Mouse (Mus musculus) natural killer cell, adult 2 months (primary cell): ENCODE results near the gene Gpm6a.

ENCODE experiments used
- DNase-seq, 2 experiments: peaks; one replicate each; pipeline ENCODE4 v3.0.0; 2022; ENCODE audit warnings: low spot score in 2 of 2

The Gpm6a gene

DNA sequence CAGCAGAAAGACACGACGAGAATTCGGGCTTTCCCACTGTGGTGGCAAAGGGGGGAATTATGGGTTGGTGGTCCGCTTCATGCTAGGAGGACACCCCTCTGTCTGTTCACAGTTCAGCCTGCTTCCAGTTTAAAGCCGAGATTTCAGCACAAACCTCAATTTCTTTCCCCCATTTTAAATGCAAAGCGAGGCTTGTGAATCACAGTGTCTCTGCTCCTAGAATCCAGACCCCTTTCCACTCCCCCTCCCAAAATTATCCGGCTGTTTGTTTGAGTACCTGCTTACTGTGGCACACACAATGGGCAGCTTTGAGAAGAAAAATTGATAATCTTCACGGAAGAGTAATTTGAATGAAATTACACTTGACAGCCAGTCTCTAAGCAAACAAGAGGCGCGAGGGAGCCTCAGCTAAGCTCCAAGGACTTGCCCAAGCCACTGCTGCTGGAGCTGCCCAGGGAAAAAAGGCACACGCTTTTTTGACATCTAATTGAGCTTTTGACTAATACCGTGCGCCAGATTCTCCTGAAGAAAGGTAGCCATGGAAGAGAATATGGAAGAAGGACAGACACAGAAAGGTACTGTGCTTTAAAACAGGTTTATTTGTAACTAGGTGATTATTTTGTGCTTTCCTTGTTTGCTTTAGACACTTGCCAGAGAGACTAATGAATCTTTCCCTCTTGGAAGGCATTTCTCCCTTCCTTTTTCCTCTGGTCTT, at the start of gene Gpm6a:
TSS of gene Gpm6a (plus strand) at position 103 of the 715 bp plus-strand sequence.
- DNase-seq: no peak

DNA sequence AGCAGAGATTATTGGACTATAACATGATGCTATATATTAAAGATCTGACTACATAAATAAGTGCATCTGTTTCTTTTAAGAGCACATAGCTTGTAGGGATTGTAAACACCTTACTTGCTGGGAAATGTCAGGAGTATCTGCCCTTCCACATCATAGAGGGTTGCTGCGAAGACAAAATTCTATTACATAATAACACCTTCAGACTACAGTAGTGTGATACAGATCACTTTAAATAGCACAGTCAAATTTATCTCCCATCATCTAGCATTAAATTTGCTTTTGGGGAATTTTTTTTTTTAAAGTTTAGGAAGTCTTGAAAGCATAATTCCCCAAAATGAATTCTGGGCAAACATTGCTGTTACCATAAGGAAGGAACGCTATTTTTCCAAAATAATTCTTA, 41.8 kb upstream of the Gpm6a start:
- DNase-seq: no peak

DNA sequence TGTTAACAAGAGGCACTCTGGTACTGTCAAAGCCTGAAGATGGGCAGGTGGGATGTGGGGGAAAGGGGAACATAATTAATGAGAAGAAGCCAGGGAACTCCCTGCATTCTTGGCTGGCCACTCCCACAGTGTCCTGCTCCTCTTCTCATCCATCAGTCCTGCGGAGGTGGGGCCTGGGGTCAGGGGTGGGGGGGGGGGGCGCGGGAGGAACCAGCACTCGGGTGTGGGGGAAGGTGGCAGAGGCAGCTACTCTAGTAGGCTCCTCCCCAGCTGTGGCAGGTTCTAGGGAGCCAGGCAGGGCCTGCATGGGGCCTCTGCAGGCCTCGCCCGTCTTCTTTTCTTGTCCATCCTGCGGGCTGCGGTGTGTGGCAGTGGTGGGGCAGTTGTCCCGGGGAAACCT, 36.9 kb upstream of the Gpm6a start:
- DNase-seq: no peak

DNA sequence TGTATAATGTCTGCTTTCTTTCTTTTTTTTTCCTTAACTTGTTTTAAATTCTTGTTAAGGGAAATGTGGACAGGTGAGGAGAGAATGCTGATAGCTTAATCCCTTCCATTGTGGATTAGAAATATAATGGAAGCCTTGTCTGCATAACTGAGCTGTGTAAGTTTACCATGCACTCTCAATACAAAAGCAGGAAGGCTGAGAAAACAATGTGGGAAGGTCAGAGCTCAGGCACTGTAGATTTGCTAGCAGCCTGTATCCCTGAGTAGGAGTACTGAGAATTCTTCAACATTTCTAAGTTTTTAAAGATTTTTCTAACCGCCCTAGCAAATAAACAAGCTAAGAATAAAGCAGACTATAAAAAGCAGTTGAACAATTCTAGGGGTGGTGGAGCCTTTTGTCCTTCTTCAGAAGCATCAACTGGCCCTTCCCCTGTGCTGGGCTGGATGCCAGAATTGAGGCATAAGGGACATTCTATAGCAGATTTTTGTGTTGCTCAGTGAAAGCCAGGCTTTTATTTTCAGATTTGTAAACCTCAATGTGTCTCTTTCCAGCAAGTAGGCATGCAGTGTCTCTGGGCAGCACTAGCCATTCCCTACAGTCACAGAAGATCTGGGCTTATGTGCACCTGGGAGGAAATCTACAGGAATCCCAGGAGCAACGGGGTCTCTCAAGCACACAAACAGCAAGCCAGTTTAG, 32.3 kb upstream of the Gpm6a start:
- DNase-seq: no peak

DNA sequence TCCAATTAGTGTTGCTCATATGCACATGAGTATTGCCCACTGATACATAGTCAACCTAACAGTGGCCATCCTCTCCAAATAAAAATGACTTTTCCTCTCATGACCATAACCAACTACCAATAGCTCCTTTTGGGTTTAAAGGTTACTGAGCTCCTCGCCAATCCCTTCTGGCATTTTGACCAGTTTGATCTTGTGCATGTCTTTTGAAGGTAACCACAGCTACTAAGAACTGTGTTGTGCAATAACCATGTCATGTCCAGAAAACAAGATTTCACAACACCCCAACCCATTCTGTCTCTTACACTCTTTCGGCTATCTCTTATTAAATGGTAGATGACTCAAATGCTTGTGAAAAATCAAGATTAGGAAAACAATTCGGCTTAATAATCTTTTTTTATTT, 29.7 kb upstream of the Gpm6a start:
- no peak for DNase-seq

DNA sequence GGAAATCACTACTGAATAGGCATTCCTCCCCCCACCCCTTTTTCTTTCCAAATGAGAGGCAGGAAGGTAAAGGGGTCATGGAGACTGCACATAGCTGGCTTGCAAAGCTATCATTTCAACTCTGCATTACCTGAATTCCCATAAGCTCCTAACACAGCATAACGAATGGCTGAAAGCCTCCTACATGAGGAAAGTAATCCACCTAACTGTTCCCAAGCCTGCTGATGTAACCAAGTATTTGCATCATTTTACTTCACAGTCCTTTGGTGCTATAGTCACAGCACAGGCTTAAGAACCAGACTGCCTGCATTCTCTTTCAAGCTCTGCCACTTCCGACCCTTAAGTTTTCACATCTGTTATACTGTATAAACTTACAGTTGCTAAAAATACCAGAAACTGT, 22.3 kb upstream of the Gpm6a start:
- DNase-seq: no peak

DNA sequence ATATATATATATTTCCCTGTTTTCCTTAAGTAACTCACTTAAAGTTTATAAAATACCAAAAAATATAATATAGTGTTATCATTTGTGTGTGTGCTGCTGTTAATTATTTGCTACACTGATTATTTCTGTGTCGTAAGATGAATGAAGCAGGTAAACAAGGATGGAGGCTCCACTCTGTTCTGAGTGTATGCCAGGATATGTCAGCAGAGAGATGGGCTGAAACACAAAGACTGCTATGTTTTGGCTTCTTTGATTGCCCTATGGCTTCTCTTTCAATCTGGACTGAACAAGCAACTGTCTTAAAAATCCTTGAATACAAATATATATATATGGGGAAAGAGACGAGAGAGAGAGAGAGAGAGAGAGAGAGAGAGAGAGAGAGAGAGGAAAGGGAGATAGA, 1.3 kb upstream of the Gpm6a start:
- DNase-seq: no peak

DNA sequence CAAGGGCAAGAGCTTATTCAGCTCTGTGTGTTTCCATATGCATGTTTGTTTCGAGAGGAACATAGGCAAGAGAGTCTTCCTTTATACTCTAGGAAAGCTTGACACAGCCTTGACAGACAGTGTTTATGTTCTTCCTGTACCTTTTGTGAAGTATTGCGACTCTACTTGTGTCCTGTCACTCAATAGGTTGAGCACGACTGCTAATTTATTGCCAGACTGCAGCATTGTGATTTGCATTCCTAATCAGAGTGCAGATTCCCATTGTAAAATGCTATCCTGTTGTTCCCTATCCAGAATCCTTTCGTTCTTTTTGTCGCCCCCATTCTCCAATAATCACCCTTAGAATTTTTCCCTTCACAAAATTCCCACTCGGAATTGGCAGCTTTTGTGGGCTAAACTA, 613 bp upstream of the Gpm6a start:
- no peak for DNase-seq

DNA sequence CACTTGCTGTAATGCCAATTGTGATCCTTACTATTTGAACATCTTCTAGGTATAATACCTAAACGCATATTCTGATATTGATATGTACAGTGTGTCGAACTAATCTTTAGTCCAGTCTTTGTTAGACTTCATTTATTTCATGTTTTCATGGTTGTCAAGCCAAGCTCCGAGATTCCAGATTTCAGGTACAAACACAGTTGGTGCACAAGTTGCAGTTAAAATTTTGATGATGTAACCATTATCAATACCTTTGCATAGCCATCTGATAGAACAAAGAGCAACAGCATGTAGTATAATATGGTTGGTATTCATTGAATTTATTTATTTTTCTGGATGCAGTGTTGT, 785 bp downstream of the Gpm6a start:
- no peak for DNase-seq

DNA sequence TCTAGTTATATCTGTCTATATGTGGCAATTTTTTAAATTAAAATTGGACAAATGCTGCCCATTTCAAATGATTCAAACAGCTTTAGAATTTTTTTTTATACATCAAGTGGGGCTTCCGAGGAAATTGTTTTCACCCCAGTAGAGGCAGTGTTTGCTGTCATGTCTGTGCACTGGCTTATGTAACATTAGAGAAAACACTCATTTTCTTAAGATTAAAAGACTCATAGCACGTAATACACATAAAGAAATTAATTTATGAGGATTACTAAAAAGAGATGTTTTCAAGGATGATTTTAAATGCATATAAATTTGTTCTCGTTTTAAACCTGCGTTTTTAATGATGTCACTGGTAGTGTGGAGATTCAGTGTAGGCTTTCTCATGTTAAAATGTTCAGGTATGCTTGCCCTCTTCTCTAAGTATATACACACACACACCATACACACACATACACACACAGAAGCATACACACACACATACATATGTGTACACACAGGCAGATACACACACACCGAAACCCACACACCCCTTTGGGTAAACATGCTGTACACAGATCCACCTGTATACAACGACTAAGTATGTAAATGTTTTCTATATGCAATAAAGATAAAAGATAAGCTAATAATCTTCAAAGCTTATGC, 1.4 kb downstream of the Gpm6a start:
- no peak for DNase-seq

DNA sequence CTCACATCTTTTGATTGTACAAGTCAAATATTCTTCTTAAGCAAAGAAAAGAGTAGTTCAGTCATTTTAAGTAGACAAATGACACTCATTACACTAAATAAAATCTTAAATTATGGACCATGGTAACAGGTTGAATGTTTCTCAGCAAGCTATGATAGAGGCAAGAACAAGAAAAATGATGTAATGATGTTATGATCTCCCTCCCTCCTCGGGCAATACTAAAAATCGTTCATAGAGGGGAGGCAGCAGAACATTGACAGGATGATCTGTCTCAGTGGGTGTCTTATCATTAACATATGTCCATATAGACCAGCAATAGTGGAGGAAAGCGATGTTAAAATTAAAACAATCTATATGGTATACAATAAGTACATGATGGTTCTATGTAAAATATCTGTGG, 2.1 kb downstream of the Gpm6a start:
- DNase-seq: no peak

DNA sequence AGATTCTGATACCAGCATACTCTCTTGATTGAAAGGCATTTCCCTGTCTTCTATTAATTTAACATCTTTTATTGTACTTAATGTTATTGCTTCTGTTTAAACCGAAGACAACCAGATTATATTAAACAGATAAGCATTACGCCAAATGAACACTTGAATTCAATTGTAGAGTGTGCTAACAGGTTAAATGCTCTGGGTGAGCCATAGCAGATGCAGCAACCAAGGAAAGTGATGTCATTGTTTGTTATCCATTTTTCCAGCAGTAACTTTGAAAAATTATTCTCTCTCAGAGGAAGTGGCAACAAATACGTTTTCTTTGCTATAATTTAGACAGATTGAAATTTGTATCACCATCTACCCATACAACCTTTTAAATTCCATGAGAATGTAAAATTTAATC, 2.9 kb downstream of the Gpm6a start:
- no peak for DNase-seq

DNA sequence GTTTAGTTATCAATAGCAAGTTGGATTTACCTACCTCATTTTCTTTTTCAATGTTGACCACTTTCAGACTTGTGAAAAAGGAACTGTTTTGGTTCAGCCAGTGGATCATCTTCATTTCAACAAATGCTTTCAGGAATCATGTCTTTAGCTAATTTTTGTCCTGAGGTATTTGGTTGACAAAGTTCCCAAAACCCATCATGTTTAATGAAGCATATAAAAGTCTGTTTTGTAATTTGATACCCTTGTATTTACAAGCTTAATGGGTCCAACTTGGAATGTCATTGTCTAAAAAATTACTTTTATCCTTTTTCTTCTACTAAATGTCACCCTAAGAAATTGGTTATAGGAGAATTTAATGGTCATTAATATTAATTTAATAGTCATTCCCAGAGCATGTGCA, 6.9 kb downstream of the Gpm6a start:
- no peak for DNase-seq

DNA sequence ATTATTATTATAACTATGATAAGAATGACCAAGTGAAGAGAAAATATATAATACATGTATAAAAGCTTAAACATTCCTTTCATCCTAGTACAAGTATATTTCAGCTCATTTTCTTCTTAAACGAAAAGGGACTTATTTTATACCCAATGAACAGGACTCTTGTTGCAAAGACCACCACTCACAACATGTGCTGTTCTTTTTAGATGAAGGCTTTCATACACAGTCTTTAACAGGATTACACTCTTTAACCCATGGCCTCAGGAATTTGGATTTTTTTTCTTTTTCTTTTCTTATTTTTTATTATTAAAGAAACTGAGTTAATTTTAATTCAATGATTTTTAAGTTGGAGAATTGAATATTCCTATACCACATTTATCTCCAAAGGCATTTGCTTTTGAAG, 20.4 kb downstream of the Gpm6a start:
- no peak for DNase-seq

DNA sequence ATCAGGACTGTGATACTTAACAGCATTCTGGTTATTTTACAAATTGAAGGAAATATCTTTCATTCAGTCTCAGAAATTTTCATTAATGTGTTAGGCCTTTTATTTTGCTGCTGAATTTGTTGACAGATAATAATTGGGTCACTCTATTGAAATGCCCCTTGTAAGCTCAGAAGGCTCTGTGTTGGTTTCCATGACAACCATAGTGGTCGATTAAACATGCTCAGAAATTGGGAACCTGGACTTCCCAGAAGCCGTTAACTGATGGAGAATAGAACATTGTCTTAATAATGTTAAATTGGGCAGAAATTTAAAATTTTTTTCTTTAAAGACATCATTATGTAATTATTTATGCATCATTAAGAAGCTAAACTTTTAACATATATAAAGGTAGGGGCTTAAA, 20.9 kb downstream of the Gpm6a start:
- no peak for DNase-seq

DNA sequence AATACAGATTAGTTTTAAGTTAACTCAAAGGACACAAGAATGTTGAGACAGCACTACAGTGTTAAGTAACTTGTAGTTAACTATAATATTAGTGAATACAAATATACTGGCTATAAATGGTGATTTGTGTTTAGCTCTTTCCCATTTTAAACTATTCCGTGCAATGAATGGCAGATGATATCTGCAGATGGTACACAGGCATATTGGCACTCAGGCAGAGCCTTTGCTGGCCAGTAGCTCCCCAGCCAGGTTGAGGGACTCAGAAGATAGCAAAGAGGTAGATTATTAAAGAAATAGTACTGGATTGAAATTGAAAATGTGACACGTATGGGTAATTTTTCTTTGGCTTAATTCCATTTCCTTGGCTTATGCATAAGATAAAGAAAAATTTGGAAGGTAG, 21.3 kb downstream of the Gpm6a start:
- no peak for DNase-seq

DNA sequence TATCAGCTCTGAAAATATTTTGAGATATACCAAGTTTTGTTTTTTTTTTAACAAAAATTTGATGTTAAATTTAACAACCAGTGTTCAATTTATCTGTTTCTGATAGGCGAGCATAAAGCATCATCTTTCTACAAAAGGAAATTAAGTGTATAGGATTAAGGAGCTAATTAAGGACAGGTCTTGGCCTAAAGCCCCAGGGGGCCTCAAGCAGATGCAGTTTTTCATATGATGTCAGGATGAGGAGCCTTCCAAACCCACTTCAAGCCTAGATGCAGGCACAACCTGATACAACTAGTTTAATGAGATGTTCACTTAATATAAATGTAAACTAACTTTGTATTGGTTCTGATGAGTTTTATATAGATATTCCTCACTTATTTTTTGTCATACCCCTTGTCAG, 22.0 kb downstream of the Gpm6a start:
- no peak for DNase-seq

DNA sequence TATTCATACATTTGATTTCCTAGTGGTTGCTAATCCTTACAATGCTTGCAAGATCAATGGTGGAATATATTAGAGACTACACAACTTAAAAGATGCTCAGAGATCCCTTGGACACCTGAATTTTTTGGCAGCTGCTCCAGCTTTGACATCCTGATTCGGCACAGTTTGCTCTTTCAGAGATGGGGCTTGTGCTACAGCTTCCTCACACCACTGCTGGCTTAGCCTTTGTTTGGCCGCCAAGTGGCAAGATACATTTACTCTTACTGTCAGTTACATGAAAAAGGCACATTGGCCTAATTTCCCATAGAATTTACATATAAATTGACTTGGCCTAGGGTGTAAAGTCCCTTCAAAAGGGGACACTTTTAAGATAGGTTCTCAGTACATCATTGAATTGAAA, 32.1 kb downstream of the Gpm6a start:
- DNase-seq: no peak

DNA sequence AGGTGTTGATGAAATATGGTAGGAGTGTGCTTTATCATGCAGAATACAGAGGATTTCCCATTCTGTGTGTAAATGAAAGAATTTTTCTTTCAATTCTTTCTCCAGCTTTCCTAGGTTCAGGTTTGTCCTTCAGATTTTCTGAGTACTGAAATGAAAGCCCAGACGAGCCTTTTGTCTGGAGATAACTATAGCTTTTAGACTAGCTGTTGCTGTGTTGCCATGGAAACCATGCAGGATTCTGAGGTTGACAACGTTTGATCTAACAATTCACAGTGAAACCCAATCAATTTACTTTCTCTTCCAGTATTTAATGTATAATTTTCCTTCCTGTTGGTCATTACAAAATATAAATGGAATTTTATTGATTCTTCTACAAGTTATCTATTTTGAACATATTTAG, 34.5 kb downstream of the Gpm6a start:
- no peak for DNase-seq

DNA sequence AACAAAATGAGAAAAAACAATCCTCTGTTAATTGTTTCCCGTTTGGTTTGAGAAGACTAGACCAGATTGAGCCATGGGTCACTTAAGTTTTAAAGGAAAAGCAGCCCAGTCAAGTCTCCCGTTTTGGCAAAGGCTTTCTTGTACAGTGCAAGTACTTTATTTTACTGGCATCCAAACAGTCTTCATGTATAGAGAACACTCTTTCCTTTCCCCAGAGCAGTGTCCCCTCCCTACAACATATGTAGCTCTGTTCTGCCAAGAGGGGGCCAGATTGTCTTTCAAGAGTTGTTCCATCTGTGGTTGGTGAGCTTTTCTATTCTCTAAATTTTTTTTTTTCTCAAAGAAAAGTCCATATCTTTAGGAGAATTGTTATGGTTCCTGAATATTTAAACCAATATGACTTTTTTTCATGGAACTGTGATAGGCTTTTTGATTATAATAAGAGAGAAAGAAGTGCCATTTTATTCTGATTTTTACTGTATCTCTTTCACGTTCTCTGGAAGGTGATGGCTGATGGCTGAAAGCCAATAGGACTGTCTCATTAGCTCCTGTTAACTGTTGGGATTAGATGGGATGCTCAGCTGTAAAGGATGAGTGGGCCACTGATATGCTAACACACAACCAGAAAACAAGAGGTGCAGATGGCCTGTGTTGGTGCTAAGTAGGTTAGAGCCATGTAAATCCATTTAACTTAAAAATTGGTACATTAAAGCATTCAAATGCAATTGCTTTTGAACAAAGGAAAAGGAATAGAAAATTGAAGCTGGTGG, 37.4 kb downstream of the Gpm6a start:
- no peak for DNase-seq

DNA sequence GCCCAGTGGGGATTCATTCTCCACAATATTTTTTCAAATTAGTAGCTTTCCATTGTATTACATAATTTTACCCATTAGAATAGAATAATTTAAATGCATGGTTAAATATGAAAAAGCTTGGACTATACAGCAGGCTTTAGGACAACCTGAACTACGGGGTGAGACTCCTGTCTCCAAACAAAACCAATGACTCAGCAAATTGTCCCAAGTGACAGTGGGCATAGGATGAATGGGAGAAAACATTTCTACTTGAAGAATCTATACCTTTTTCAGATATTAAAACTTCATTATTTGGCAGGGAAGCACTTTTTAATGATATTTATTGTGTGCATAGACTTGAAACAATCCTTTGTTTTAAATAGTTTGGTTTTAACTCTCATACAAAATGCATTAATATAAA, 41.0 kb downstream of the Gpm6a start:
- DNase-seq: no peak

DNA sequence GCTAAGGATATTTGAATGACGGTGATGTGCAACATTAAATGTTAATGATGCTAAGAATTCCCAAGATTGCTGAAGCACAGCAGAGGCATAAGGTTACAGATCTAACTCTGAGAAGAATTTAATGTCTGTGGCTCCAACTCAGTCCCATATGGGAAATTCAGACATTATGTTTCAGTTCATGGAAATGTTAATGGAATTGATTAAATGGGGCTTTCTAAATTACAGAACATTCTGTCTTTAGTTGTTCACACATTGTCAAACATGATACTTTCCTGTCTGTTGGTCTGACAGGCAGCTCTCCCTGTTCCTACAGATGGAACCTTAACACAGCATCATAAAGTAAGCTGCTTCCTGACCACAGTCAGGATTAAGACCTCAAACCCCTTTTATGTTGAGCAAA, 47.8 kb downstream of the Gpm6a start:
- no peak for DNase-seq

DNA sequence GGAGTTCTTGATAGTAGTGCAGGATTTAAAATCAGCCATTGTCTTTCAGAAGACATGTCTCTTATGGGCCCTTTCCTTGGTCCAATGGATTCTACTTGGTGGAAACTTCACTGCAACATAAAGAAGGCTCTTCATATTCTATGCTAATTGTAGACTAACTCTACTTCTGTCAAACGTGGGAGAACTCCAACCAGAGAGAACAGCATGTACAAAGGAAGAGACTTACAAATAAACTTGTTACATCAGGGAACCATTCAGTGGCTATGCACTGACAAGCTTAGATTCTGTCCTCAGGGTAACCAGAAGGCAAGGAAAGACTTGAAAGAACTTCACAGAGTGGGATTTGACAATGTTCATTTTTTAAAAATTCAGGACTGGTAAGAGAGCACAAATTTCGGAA, 48.3 kb downstream of the Gpm6a start:
- no peak for DNase-seq
